Mouse (Mus musculus) lung, embryonic 15.5 days (tissue): ENCODE data around the gene Zfp709. TPM values are rescaled to one million over a fixed set of nuclear protein-coding genes. Genes with fewer than 3 reads are reported as not detected.
"Not testable (repeated sequence)": the region's sequence is repeated elsewhere in the genome, so short reads cannot be mapped to it uniquely, and the experiment has no call there.

ENCODE experiments used
- ATAC-seq: fragments of 200-750 bp; cut with Nextera tagmentation; 2 replicates; pipeline ENCODE4 v1.8.0; 2017; ENCODE audit warnings: moderate number of reproducible peaks, borderline replicate concordance; ENCODE audit not compliant: low FRiP score, low TSS enrichment; ENCODE audit errors: extremely low read depth
- H3K27ac ChIP-seq: fragments of 300-500 bp; sonication (generic); 2 replicates; pipeline ENCODE4 v1.5.1; 2015; ENCODE audit warnings: moderate library complexity, mild to moderate bottlenecking, inconsistent platforms
- H3K27me3 ChIP-seq: fragments of 300-500 bp; sonication (generic); 2 replicates; pipeline ENCODE4 v1.6.1; 2015; ENCODE audit warnings: inconsistent platforms
- H3K36me3 ChIP-seq: fragments of 300-500 bp; sonication (generic); 2 replicates; pipeline ENCODE4 v1.6.1; 2015; ENCODE audit warnings: inconsistent platforms
- H3K4me1 ChIP-seq: fragments of 300-500 bp; sonication (generic); 2 replicates; pipeline ENCODE4 v1.6.1; 2015; ENCODE audit warnings: inconsistent platforms
- H3K4me2 ChIP-seq: fragments of 300-500 bp; sonication (generic); 2 replicates; pipeline ENCODE4 v1.6.1; 2015; ENCODE audit warnings: inconsistent platforms, mild to moderate bottlenecking, moderate library complexity
- H3K4me3 ChIP-seq: fragments of 300-500 bp; sonication (generic); 2 replicates; pipeline ENCODE4 v1.5.1; 2015; ENCODE audit warnings: mild to moderate bottlenecking, inconsistent platforms
- H3K9ac ChIP-seq: fragments of 300-500 bp; sonication (generic); 2 replicates; pipeline ENCODE4 v1.6.1; 2015; ENCODE audit warnings: inconsistent platforms
- H3K9me3 ChIP-seq: fragments of 300-500 bp; sonication (generic); 2 replicates; pipeline ENCODE4 v1.6.1; 2016; ENCODE audit warnings: inconsistent platforms
- WGBS: fragments of 180-500 bp; shearing (Covaris S2); methylation state at CpG from one replicate; pipeline ENCODE4 v1.1.7; 2015; 5-methylcytosine and 5-hydroxymethylcytosine counted together
- polyA plus RNA-seq: library from polyadenylated mRNA; unstranded; fragments of >200 nt; fragmentation: Nextera tagmentation; extraction: Ambion mirVana; gene quantifications from 2 replicates; pipeline ENCODE4 v1.2.1, GENCODE M21; 2015

Zfp709 gene
- polyA plus RNA-seq, 1 experiment from 2014 or later, result 6.5 TPM

- not testable (repeated sequence) for H3K9ac ChIP-seq, H3K27me3 ChIP-seq, H3K36me3 ChIP-seq, H3K27ac ChIP-seq, H3K4me2 ChIP-seq, H3K4me1 ChIP-seq, H3K4me3 ChIP-seq, ATAC-seq, H3K9me3 ChIP-seq
Observed at GRCm38 (mm10) chr8:71862038-71862437, 19.8 kb upstream of the Zfp709 start.

GRCm38 (mm10) chr8:71900666-71901065 is 18.8 kb downstream of the Zfp709 start:
- H3K4me3 ChIP-seq, H3K4me2 ChIP-seq, ATAC-seq, H3K9ac ChIP-seq, H3K27ac ChIP-seq, H3K27me3 ChIP-seq, H3K36me3 ChIP-seq, H3K9me3 ChIP-seq, H3K4me1 ChIP-seq: not testable (repeated sequence)
- WGBS, result 36% methylated on average over 11 of the region's 11 CpGs

- 58% methylated on average over 1 of the region's 1 CpGs for WGBS
- not testable (repeated sequence) for H3K27ac ChIP-seq, H3K9ac ChIP-seq, H3K27me3 ChIP-seq, ATAC-seq, H3K36me3 ChIP-seq, H3K9me3 ChIP-seq, H3K4me1 ChIP-seq, H3K4me3 ChIP-seq, H3K4me2 ChIP-seq
Observed at GRCm38 (mm10) chr8:71903084-71903483, 21.3 kb downstream of the Zfp709 start.

- H3K4me3 ChIP-seq, result no peak overlapping the region
- H3K27ac ChIP-seq, result no peak overlapping the region
- no peaks in the 10 kb centered on the region for H3K4me1 ChIP-seq
- no peaks in the 10 kb centered on the region for H3K27me3 ChIP-seq
- no peaks in the 10 kb centered on the region for H3K9me3 ChIP-seq
- ATAC-seq, result no peak
- H3K4me2 ChIP-seq, result no peak overlapping the region
- H3K9ac ChIP-seq, result no peak overlapping the region
- H3K36me3 ChIP-seq, result no peaks in the 10 kb centered on the region
- WGBS, result 88% methylated on average over 1 of the region's 1 CpGs
Observed at GRCm38 (mm10) chr8:71906809-71907208, 25.0 kb downstream of the Zfp709 start.

GRCm38 (mm10) chr8:71907798-71908257 is 26.0 kb downstream of the Zfp709 start:
- ATAC-seq, result no peak
- Histone ChIP-seq H3K9me3 (no peaks in the 10 kb centered on the region), H3K27ac (0 out of 2 replicates have a peak overlapping the region, but pooled peaks have one; percentile 96), H3K36me3 (no peaks in the 10 kb centered on the region), H3K4me3 (peak overlapping the region; percentile 83), H3K4me1 (no peaks in the 10 kb centered on the region), H3K27me3 (no peaks in the 10 kb centered on the region), H3K9ac (no peak overlapping the region), H3K4me2 (peak overlapping the region; percentile 59)
- WGBS, result 93% methylated on average over 5 of the region's 5 CpGs

GRCm38 (mm10) chr8:71908309-71909261 is 26.8 kb downstream of the Zfp709 start, which contains the start of the genes Zfp882 and Zfp617:
Gene Zfp882, plus strand, starts transcription at chr8:71908608.
Gene Zfp617, plus strand, starts transcription at chr8:71908635.
- Histone ChIP-seq H3K4me3 (peak within 1 kb of the TSS; percentile 83), H3K36me3 (peaks cover 2% of the 10 kb centered on the region; the same call in 1 of the 2 replicates), H3K27ac (peak within 1 kb of the TSS; percentile 96), H3K9ac (peak within 1 kb of the TSS; percentile 91), H3K4me1 (no peaks in the 10 kb centered on the region), H3K9me3 (no peaks in the 10 kb centered on the region), H3K4me2 (peak within 1 kb of the TSS; percentile 59), H3K27me3 (no peaks in the 10 kb centered on the region)
- ATAC-seq, result peak; percentile 96
- WGBS, result 5% methylated on average over 47 of the region's 47 CpGs

- no peaks in the 10 kb centered on the region for H3K4me1 ChIP-seq
- ATAC-seq, result no peak
- H3K9me3 ChIP-seq, result no peaks in the 10 kb centered on the region
- H3K27me3 ChIP-seq, result no peaks in the 10 kb centered on the region
- WGBS, result 79% methylated on average over 2 of the region's 2 CpGs
- H3K27ac ChIP-seq, result no peak overlapping the region
- H3K4me3 ChIP-seq, result no peak overlapping the region
- H3K9ac ChIP-seq, result no peak overlapping the region
- H3K36me3 ChIP-seq, result peaks cover 15% of the 10 kb centered on the region; the same call in 1 of the 2 replicates
- no peak overlapping the region for H3K4me2 ChIP-seq
Observed at GRCm38 (mm10) chr8:71912286-71912685, 30.5 kb downstream of the Zfp709 start.

GRCm38 (mm10) chr8:71922567-71923401 is 41.0 kb downstream of the Zfp709 start:
- H3K9me3 ChIP-seq, result no peaks in the 10 kb centered on the region
- peak; percentile 100 for ATAC-seq
- WGBS, result under 1% methylated on average over 55 of the region's 57 CpGs
- H3K27ac ChIP-seq, result peak overlapping the region; percentile 99
- H3K4me1 ChIP-seq, result peaks cover 8% of the 10 kb centered on the region
- no peaks in the 10 kb centered on the region for H3K27me3 ChIP-seq
- peak overlapping the region; percentile 77 for H3K9ac ChIP-seq
- peak overlapping the region; percentile 65 for H3K4me2 ChIP-seq
- H3K36me3 ChIP-seq, result no peaks in the 10 kb centered on the region
- peak overlapping the region; percentile 62 for H3K4me3 ChIP-seq

- no peak for ATAC-seq
Observed at GRCm38 (mm10) chr8:71925791-71926190, 44.0 kb downstream of the Zfp709 start.

GRCm38 (mm10) chr8:71926551-71926950 is 44.7 kb downstream of the Zfp709 start:
- ATAC-seq, result no peak
- Histone ChIP-seq H3K27ac (no peak overlapping the region), H3K27me3 (no peaks in the 10 kb centered on the region), H3K4me2 (no peak overlapping the region), H3K4me1 (peaks cover 8% of the 10 kb centered on the region), H3K9ac (no peak overlapping the region), H3K9me3 (no peaks in the 10 kb centered on the region), H3K36me3 (peaks cover 29% of the 10 kb centered on the region), H3K4me3 (no peak overlapping the region)
- 93% methylated on average over 3 of the region's 3 CpGs for WGBS

More at GRCm38 (mm10) chr8:71925791-71926190, 44.0 kb downstream of the Zfp709 start:
- WGBS, result 96% methylated on average over 5 of the region's 5 CpGs
- H3K27me3 ChIP-seq, result no peaks in the 10 kb centered on the region
- H3K9me3 ChIP-seq, result no peaks in the 10 kb centered on the region
- no peak overlapping the region for H3K4me3 ChIP-seq
- peaks cover 8% of the 10 kb centered on the region for H3K4me1 ChIP-seq
- H3K4me2 ChIP-seq, result no peak overlapping the region
- H3K36me3 ChIP-seq, result peaks cover 21% of the 10 kb centered on the region
- H3K9ac ChIP-seq, result no peak overlapping the region
- no peak overlapping the region for H3K27ac ChIP-seq

- Histone ChIP-seq H3K36me3 (peaks cover 33% of the 10 kb centered on the region), H3K9ac (no peak overlapping the region), H3K27me3 (no peaks in the 10 kb centered on the region), H3K9me3 (no peaks in the 10 kb centered on the region), H3K4me1 (peaks cover 8% of the 10 kb centered on the region), H3K4me3 (no peak overlapping the region), H3K4me2 (no peak overlapping the region), H3K27ac (no peak overlapping the region)
- no peak for ATAC-seq
Observed at GRCm38 (mm10) chr8:71927779-71928178, 46.0 kb downstream of the Zfp709 start.
